Comparison of ENCODE assay signal across 20 mouse cellular contexts in the genomic region with DNA sequence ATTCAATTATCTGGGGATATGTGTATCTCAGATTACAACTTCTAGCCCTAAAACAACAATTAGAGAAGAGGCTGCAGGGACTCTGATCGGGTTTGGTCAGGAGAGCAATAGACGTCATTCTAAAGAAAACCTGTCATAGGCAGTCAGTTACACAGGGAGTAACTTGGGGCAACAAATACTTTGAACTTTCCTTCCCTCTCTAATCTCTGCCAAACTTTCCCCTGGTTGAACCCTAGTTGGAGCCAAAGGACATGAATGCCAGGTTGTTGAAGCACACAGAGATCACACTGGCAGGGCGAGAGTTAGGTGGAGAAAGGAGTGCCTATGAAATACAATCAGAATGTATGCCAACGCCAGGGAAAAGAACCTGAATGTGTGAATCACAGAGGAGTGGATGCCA. TPM values are rescaled to one million over a fixed set of nuclear protein-coding genes. Genes with fewer than 3 reads are reported as not detected.
DNase-seq lines count a peak whose midpoint lies in the region; ATAC-seq and TF ChIP-seq lines count a peak whose summit lies in the region.
"Had no signal": no experiment of that assay in that cellular context is flagged by ENCODE, and none has a peak within 500 bp of the region (broad histone marks: within the 10 kb centered on the region; RNA-seq: fewer than 3 reads in every experiment).

No protein-coding gene starts in this region.

- TF ChIP-seq POLR2A in liver, adult 2 months (IDR thresholded peaks at IDR 0.05; ENCODE audit: extremely low read depth, insufficient read depth, low read length): no peak

- no peak for ATAC-seq in liver, embryonic 12.5 days
- peak; percentile 66 for ATAC-seq in intestine, postnatal 0 days
- ATAC-seq in forebrain, embryonic 12.5 days (ENCODE audit: low FRiP score): no peak
- ATAC-seq: CD4-positive, CD25-positive, alpha-beta regulatory T cell, adult 4 months had no signal

- peak overlapping the region; percentile 69 for H3K27ac ChIP-seq in liver, adult 2 months (replicated peaks; ENCODE audit: insufficient read depth, low read depth, low read length)
- H3K27ac ChIP-seq in liver, embryonic 12.5 days: no peak overlapping the region
- H3K27ac ChIP-seq in intestine, postnatal 0 days (ENCODE audit: low read depth, low read length): no peak overlapping the region
- H3K27ac ChIP-seq in forebrain, embryonic 12.5 days: no peak overlapping the region
- H3K27ac ChIP-seq: forebrain, embryonic 10.5 days; hindbrain, embryonic 15.5 days; kidney, postnatal 0 days; stomach, embryonic 15.5 days had no signal

- peak; percentile 78 for DNase-seq in heart, adult 11 months
- DNase-seq in heart, adult 9 months (ENCODE audit: low spot score in 2 of 2): no peak
- peak; percentile 100 for DNase-seq in liver, adult 2 months (ENCODE audit: extremely low read depth, low read depth, low spot score)
- no peak for DNase-seq in layer of hippocampus, postnatal 36 days
- DNase-seq: cerebellum, adult 11 months; cerebellum, adult 9-11 months; lung, adult 2 months; lung, postnatal 14 days; thymus, adult 18-20 months; thymus, postnatal 36 days had no signal

- no peak for TF ChIP-seq CTCF in liver, adult 2 months (IDR thresholded peaks at IDR 0.05; ENCODE audit: low read depth, low read length)
- no peak for TF ChIP-seq CTCF in intestine, postnatal 0 days (IDR thresholded peaks at IDR 0.05; ENCODE audit: low read depth)

- H3K4me3 ChIP-seq in liver, adult 2 months (ENCODE audit: insufficient read depth, low read depth, low read length): no peak overlapping the region
- H3K4me3 ChIP-seq in liver, embryonic 12.5 days: no peak overlapping the region
- H3K4me3 ChIP-seq in intestine, postnatal 0 days (ENCODE audit: low read depth, low read length): no peak overlapping the region
- no peak overlapping the region for H3K4me3 ChIP-seq in forebrain, embryonic 12.5 days (replicated peaks)
- H3K4me3 ChIP-seq: forebrain, embryonic 10.5 days; hindbrain, embryonic 15.5 days; stomach, embryonic 15.5 days had no signal

- H3K4me1 ChIP-seq in liver, adult 2 months (ENCODE audit: control insufficient read depth, insufficient read depth, low read length): peaks cover 21% of the 10 kb centered on the region
- H3K4me1 ChIP-seq in liver, embryonic 12.5 days: no peaks in the 10 kb centered on the region
- H3K4me1 ChIP-seq in intestine, postnatal 0 days (replicated peaks; ENCODE audit: control insufficient read depth, insufficient read depth, low read length): no peaks in the 10 kb centered on the region
- no peaks in the 10 kb centered on the region for H3K4me1 ChIP-seq in forebrain, embryonic 12.5 days
- H3K4me1 ChIP-seq: forebrain, embryonic 10.5 days; hindbrain, embryonic 15.5 days; stomach, embryonic 15.5 days had no signal

- no peaks in the 10 kb centered on the region for H3K36me3 ChIP-seq in liver, adult 2 months (ENCODE audit: control insufficient read depth, insufficient read depth, low read length)
- no peaks in the 10 kb centered on the region for H3K36me3 ChIP-seq in liver, embryonic 12.5 days
- H3K36me3 ChIP-seq in intestine, postnatal 0 days (ENCODE audit: control insufficient read depth, insufficient read depth): no peaks in the 10 kb centered on the region
- no peaks in the 10 kb centered on the region for H3K36me3 ChIP-seq in forebrain, embryonic 12.5 days (replicated peaks)
- H3K36me3 ChIP-seq: forebrain, embryonic 10.5 days; hindbrain, embryonic 15.5 days; stomach, embryonic 15.5 days had no signal

- 28% methylated on average over 4 of the region's 4 CpGs for WGBS in liver, adult 2 months
- 59% methylated on average over 4 of the region's 4 CpGs for WGBS in liver, embryonic 12.5 days (ENCODE audit: insufficient replicate concordance)
- 56% methylated on average over 4 of the region's 4 CpGs for WGBS in intestine, postnatal 0 days
- 88% methylated on average over 4 of the region's 4 CpGs for WGBS in forebrain, embryonic 12.5 days

- H3K9me3 ChIP-seq in liver, embryonic 12.5 days (replicated peaks): no peaks in the 10 kb centered on the region
- no peaks in the 10 kb centered on the region for H3K9me3 ChIP-seq in intestine, postnatal 0 days (ENCODE audit: control insufficient read depth)
- H3K9me3 ChIP-seq in forebrain, embryonic 12.5 days: no peaks in the 10 kb centered on the region
- H3K9me3 ChIP-seq: forebrain, embryonic 10.5 days; hindbrain, embryonic 15.5 days; stomach, embryonic 15.5 days had no signal

- H3K27me3 ChIP-seq in liver, adult 2 months (ENCODE audit: control insufficient read depth, insufficient read depth, low read length): no peaks in the 10 kb centered on the region
- H3K27me3 ChIP-seq in liver, embryonic 12.5 days (replicated peaks): no peaks in the 10 kb centered on the region
- H3K27me3 ChIP-seq in intestine, postnatal 0 days (replicated peaks; ENCODE audit: control insufficient read depth, insufficient read depth, low read length): no peaks in the 10 kb centered on the region
- no peaks in the 10 kb centered on the region for H3K27me3 ChIP-seq in forebrain, embryonic 12.5 days
- H3K27me3 ChIP-seq: hindbrain, embryonic 15.5 days; stomach, embryonic 15.5 days had no signal

- no peak overlapping the region for H3K4me2 ChIP-seq in liver, embryonic 12.5 days
- no peak overlapping the region for H3K4me2 ChIP-seq in intestine, postnatal 0 days (replicated peaks; ENCODE audit: low read depth)
- H3K4me2 ChIP-seq in forebrain, embryonic 12.5 days: no peak overlapping the region
- H3K4me2 ChIP-seq: heart, embryonic 11.5 days; hindbrain, embryonic 15.5 days; midbrain, embryonic 11.5 days; stomach, embryonic 15.5 days had no signal

- no peak overlapping the region for H3K9ac ChIP-seq in liver, adult 2 months (ENCODE audit: low read depth, low read length)
- H3K9ac ChIP-seq in liver, embryonic 12.5 days: no peak overlapping the region
- no peak overlapping the region for H3K9ac ChIP-seq in intestine, postnatal 0 days (ENCODE audit: low read depth, low read length)
- H3K9ac ChIP-seq in forebrain, embryonic 12.5 days: no peak overlapping the region
- H3K9ac ChIP-seq: hindbrain, embryonic 15.5 days; stomach, embryonic 15.5 days had no signal

- no peaks in the 10 kb centered on the region for H3K79me2 ChIP-seq in liver, adult 2 months (ENCODE audit: control insufficient read depth, insufficient read depth, low read length)

RNA-seq across cellular contexts. Expression of a gene that starts 60.0 kb away (rescaled TPM):
- total RNA-seq in liver, adult 2 months (2014; rRNA removed): 277 and 397 TPM in 2 replicates
- 45.5 and 49.5 TPM in 2 replicates for polyA plus RNA-seq in liver, adult 2 months (2012; rRNA removed)
- 28.2 and 29.6 TPM in 2 replicates for polyA plus RNA-seq in liver, embryonic 12.5 days (2016; fragmentation: Nextera tagmentation; extraction: Ambion mirVana)
- polyA plus RNA-seq in intestine, postnatal 0 days (2015; fragmentation: Nextera tagmentation; extraction: Ambion mirVana): 46.9 and 53.0 TPM in 2 replicates
- total RNA-seq in layer of hippocampus, postnatal 36 days (2021): 10 to 100 TPM; 56.3 to 59.0 TPM
- 65.4 and 69.9 TPM in 2 replicates for polyA plus RNA-seq in forebrain, embryonic 12.5 days (2016; fragmentation: Nextera tagmentation; extraction: Ambion mirVana)

Comparison
In these comparisons a context has a peak if more than half of its experiments do, and no peak if none do; other contexts are left out.
1. DNase-seq: peak in heart, adult 11 months (single experiment) and liver, adult 2 months (single experiment); none in heart, adult 9 months (0 of 2) and layer of hippocampus, postnatal 36 days (0 of 2).